Mouse (Mus musculus) MEL (cell line): Measurements from ENCODE around the gene Cela1. TPM values are rescaled to one million over a fixed set of nuclear protein-coding genes. Genes with fewer than 3 reads are reported as not detected.
A peak's percentile ranks its signal among the peaks of the same experiment; 100 is the strongest.

Source experiments
- DNase-seq: peaks from one replicate; pipeline ENCODE4 v3.0.0; 2011; ENCODE audit warnings: low read depth, low spot score
- H3K27ac ChIP-seq: 2 replicates; pipeline ENCODE4 v1.5.1; 2012; ENCODE audit warnings: low read depth, mild to moderate bottlenecking, control low read depth, low read length, moderate library complexity; ENCODE audit not compliant: control insufficient read depth
- H3K27me3 ChIP-seq, 2 experiments: fragments of 150-350 bp in 1 of 2; sonication (generic) in 1 of 2; 2 replicates each; pipeline ENCODE4 v1.6.1; 2012; ENCODE audit warnings: low read length in 2 of 2, mild to moderate bottlenecking in 2 of 2, improper control_type of control experiment in 1 of 2, moderate library complexity in 1 of 2; ENCODE audit not compliant: insufficient read depth in 2 of 2, control insufficient read depth in 1 of 2
- H3K36me3 ChIP-seq, 2 experiments: 2 replicates each; pipeline ENCODE4 v1.6.1; 2012 to 2014; ENCODE audit warnings: low read length in 2 of 2, improper control_type of control experiment in 1 of 2, inconsistent platforms in 1 of 2, mild to moderate bottlenecking in 1 of 2; ENCODE audit not compliant: insufficient read depth in 2 of 2, control insufficient read depth in 1 of 2
- H3K4me1 ChIP-seq, 2 experiments: fragments of 150-350 bp in 1 of 2; sonication (generic) in 1 of 2; 2 replicates each; pipeline ENCODE4 v1.6.1; 2012; ENCODE audit warnings: low read length in 2 of 2, improper control_type of control experiment in 1 of 2, mild to moderate bottlenecking in 1 of 2; ENCODE audit not compliant: insufficient read depth in 2 of 2, control insufficient read depth in 1 of 2
- H3K4me3 ChIP-seq, 2 experiments: fragments of 150-350 bp in 1 of 2; sonication (generic) in 1 of 2; 2 replicates each; pipeline ENCODE4 v1.5.1; 2012; ENCODE audit warnings: low read depth in 2 of 2, low read length in 2 of 2, mild to moderate bottlenecking in 2 of 2, moderate library complexity in 2 of 2, control low read depth in 1 of 2, improper control_type of control experiment in 1 of 2; ENCODE audit not compliant: control insufficient read depth in 1 of 2, insufficient read depth in 1 of 2
- H3K79me2 ChIP-seq: 2 replicates; pipeline ENCODE4 v1.6.1; 2012; ENCODE audit warnings: mild to moderate bottlenecking, low read length, moderate library complexity; ENCODE audit not compliant: control insufficient read depth, poor library complexity, insufficient read depth
- H3K9ac ChIP-seq: 2 replicates; pipeline ENCODE4 v1.6.1; 2012; ENCODE audit warnings: low read depth, mild to moderate bottlenecking, control low read depth, low read length, moderate library complexity; ENCODE audit not compliant: control insufficient read depth, poor library complexity, severe bottlenecking
- H3K9me3 ChIP-seq: fragments of 150-350 bp; sonication (generic); replicated peaks from 2 replicates; pipeline ENCODE4 v1.6.1; 2012; ENCODE audit warnings: mild to moderate bottlenecking, low read length, improper control_type of control experiment, moderate library complexity; ENCODE audit not compliant: insufficient read depth
- BHLHE40 ChIP-seq: IDR thresholded peaks from 2 replicates; pipeline ENCODE4 v1.6.1; 2012; ENCODE audit warnings: low read depth, mild to moderate bottlenecking, inconsistent platforms, low read length, improper control_type of control experiment, borderline replicate concordance
- CHD1 ChIP-seq: IDR thresholded peaks from 2 replicates; pipeline ENCODE4 v1.6.1; 2012; ENCODE audit warnings: low read depth, mild to moderate bottlenecking, inconsistent platforms, low read length, improper control_type of control experiment
- CTCF ChIP-seq, 3 experiments: IDR thresholded peaks in 2 of 3; conservative IDR thresholded peaks in 1 of 3; 2 replicates each; pipeline ENCODE4 v1.5.1; 2011 to 2012; ENCODE audit warnings: low read length in 3 of 3, low read depth in 2 of 3, mild to moderate bottlenecking in 2 of 3, improper control_type of control experiment in 1 of 3, inconsistent platforms in 1 of 3, mixed read lengths in 1 of 3, moderate library complexity in 1 of 3; ENCODE audit not compliant: control insufficient read depth in 1 of 3, insufficient read depth in 1 of 3, poor library complexity in 1 of 3, severe bottlenecking in 1 of 3
- E2F4 ChIP-seq: IDR thresholded peaks from 2 replicates; pipeline ENCODE4 v1.6.1; 2011; ENCODE audit warnings: low read depth, low read length, improper control_type of control experiment, borderline replicate concordance
- ELF1 ChIP-seq: IDR thresholded peaks from 2 replicates; pipeline ENCODE4 v1.6.1; 2014; ENCODE audit warnings: low read depth, mild to moderate bottlenecking, inconsistent platforms, low read length, improper control_type of control experiment, moderate library complexity
- ETS1 ChIP-seq: IDR thresholded peaks from 2 replicates; pipeline ENCODE4 v1.6.1; 2012; ENCODE audit warnings: low read depth, mild to moderate bottlenecking, inconsistent platforms, low read length, improper control_type of control experiment, moderate library complexity
- GABPA ChIP-seq: IDR thresholded peaks from 2 replicates; pipeline ENCODE4 v1.6.1; 2012; ENCODE audit warnings: low read depth, mild to moderate bottlenecking, inconsistent platforms, low read length, improper control_type of control experiment, moderate library complexity
- GATA1 ChIP-seq: IDR thresholded peaks from 2 replicates; pipeline ENCODE4 v1.6.1; 2011; ENCODE audit warnings: low read depth, low read length, improper control_type of control experiment
- HCFC1 ChIP-seq: IDR thresholded peaks from 2 replicates; pipeline ENCODE4 v1.6.1; 2012; ENCODE audit warnings: low read depth, mild to moderate bottlenecking, inconsistent platforms, low read length, improper control_type of control experiment, moderate library complexity
- JUND ChIP-seq: IDR thresholded peaks from 2 replicates; pipeline ENCODE4 v1.6.1; 2011; ENCODE audit warnings: low read depth, mild to moderate bottlenecking, improper control_type of control experiment, low read length
- MAFK ChIP-seq: IDR thresholded peaks from 2 replicates; pipeline ENCODE4 v1.6.1; 2011; ENCODE audit warnings: low read depth, mild to moderate bottlenecking, low read length, improper control_type of control experiment, borderline replicate concordance
- MAX ChIP-seq: IDR thresholded peaks from 2 replicates; pipeline ENCODE4 v1.6.1; 2011; ENCODE audit warnings: low read length, improper control_type of control experiment
- MEF2A ChIP-seq: IDR thresholded peaks from 2 replicates; pipeline ENCODE4 v1.6.1; 2014; ENCODE audit warnings: low read depth, mild to moderate bottlenecking, inconsistent platforms, low read length, improper control_type of control experiment; ENCODE audit not compliant: poor library complexity, insufficient replicate concordance, severe bottlenecking; ENCODE audit errors: extremely low read depth
- MYB ChIP-seq: IDR thresholded peaks from 2 replicates; pipeline ENCODE4 v1.6.1; 2011; ENCODE audit warnings: mild to moderate bottlenecking, low read depth, low read length, improper control_type of control experiment
- NELFE ChIP-seq: IDR thresholded peaks from 2 replicates; pipeline ENCODE4 v1.6.1; 2011; ENCODE audit warnings: low read depth, low read length, improper control_type of control experiment
- POLR2A ChIP-seq, 2 experiments: IDR thresholded peaks; 2 replicates each; pipeline ENCODE4 v1.6.1; 2011 to 2012; ENCODE audit warnings: low read length in 2 of 2, mild to moderate bottlenecking in 2 of 2, control low read depth in 1 of 2, improper control_type of control experiment in 1 of 2, low read depth in 1 of 2, moderate library complexity in 1 of 2; ENCODE audit not compliant: control insufficient read depth in 1 of 2, insufficient read depth in 1 of 2, poor library complexity in 1 of 2
- POLR2AphosphoS5 ChIP-seq: IDR thresholded peaks from 2 replicates; pipeline ENCODE4 v1.6.1; 2012; ENCODE audit warnings: low read depth, borderline replicate concordance, mild to moderate bottlenecking, inconsistent platforms, low read length, moderate library complexity, mixed read lengths
- RAD21 ChIP-seq: IDR thresholded peaks from 2 replicates; pipeline ENCODE4 v1.6.1; 2011; ENCODE audit warnings: mild to moderate bottlenecking, low read depth, low read length, improper control_type of control experiment
- RCOR1 ChIP-seq: IDR thresholded peaks from 2 replicates; pipeline ENCODE4 v1.6.1; 2012; ENCODE audit warnings: low read depth, mild to moderate bottlenecking, inconsistent platforms, low read length, improper control_type of control experiment
- SIN3A ChIP-seq: IDR thresholded peaks from 2 replicates; pipeline ENCODE4 v1.6.1; 2012; ENCODE audit warnings: low read length, improper control_type of control experiment, inconsistent platforms
- TBP ChIP-seq: IDR thresholded peaks from 2 replicates; pipeline ENCODE4 v1.8.0; 2011; ENCODE audit warnings: low read depth, low read length, improper control_type of control experiment
- TCF12 ChIP-seq: IDR thresholded peaks from 2 replicates; pipeline ENCODE4 v1.6.1; 2014; ENCODE audit warnings: low read depth, mild to moderate bottlenecking, inconsistent platforms, low read length, improper control_type of control experiment, moderate library complexity
- UBTF ChIP-seq: IDR thresholded peaks from 2 replicates; pipeline ENCODE4 v1.6.1; 2012; ENCODE audit warnings: low read depth, mild to moderate bottlenecking, inconsistent platforms, low read length, improper control_type of control experiment, moderate library complexity, borderline replicate concordance; ENCODE audit not compliant: insufficient read depth
- USF1 ChIP-seq: IDR thresholded peaks from 2 replicates; pipeline ENCODE4 v1.6.1; 2014; ENCODE audit warnings: low read depth, mild to moderate bottlenecking, inconsistent platforms, low read length, improper control_type of control experiment, moderate library complexity
- ZKSCAN1 ChIP-seq: IDR thresholded peaks from 2 replicates; pipeline ENCODE4 v1.6.1; 2012; ENCODE audit warnings: low read depth, mild to moderate bottlenecking, inconsistent platforms, low read length, improper control_type of control experiment, moderate library complexity
- ZMIZ1 ChIP-seq: IDR thresholded peaks from 2 replicates; pipeline ENCODE4 v1.6.1; 2012; ENCODE audit warnings: low read depth, mild to moderate bottlenecking, inconsistent platforms, low read length, improper control_type of control experiment, moderate library complexity
- ZNF384 ChIP-seq: IDR thresholded peaks from 2 replicates; pipeline ENCODE4 v1.6.1; 2012; ENCODE audit warnings: low read depth, mild to moderate bottlenecking, inconsistent platforms, low read length, improper control_type of control experiment
- polyA plus RNA-seq, 2 experiments: library from polyadenylated mRNA; stranded (reverse) in 1 of 2; unstranded in 1 of 2; fragments of >175 nt in 1 of 2; fragments of >200 nt in 1 of 2; gene quantifications; 2 replicates each; pipeline versions ENCODE4 v1.2.1 to v1.2.4; 2012; ENCODE audit warnings: low replicate concordance in 2 of 2, low read depth in 1 of 2; ENCODE audit not compliant: insufficient read length in 2 of 2, insufficient read depth in 1 of 2, missing spikeins in 1 of 2
- total RNA-seq: library from RNA; depleted of rRNA; stranded (reverse); fragments of 300-350 nt; gene quantifications from 2 replicates; pipeline ENCODE4 v1.2.3, GENCODE M21; 2012

Cela1 gene
- total and polyA plus RNA-seq, 3 experiments = 51.4 to 60.3 TPM; not detected in 1

DNA sequence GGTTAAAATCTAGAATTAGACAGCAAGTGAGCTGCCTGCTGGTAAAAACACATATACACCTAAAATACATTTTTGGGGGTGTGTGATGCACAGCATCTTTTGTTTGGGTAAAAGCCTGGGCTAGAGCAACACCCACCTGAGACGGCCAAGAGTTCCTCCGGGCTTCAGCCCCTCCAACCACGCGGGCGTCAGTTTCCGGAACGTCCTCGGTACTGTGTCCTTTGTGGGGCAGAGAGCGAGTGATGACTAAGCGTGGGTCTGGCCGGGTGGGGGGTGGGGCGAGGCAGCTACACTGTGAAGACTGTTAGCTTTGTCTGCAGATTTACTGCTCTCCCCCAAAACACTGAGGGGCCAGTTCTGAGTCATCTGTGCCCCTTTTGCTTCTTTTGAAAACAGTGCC lies 732 bp downstream of the Cela1 start (continued):
- TF ChIP-seq TBP (peak; percentile 73; the same call in 1 of the 2 replicates), POLR2AphosphoS5 (no peak)

DNA sequence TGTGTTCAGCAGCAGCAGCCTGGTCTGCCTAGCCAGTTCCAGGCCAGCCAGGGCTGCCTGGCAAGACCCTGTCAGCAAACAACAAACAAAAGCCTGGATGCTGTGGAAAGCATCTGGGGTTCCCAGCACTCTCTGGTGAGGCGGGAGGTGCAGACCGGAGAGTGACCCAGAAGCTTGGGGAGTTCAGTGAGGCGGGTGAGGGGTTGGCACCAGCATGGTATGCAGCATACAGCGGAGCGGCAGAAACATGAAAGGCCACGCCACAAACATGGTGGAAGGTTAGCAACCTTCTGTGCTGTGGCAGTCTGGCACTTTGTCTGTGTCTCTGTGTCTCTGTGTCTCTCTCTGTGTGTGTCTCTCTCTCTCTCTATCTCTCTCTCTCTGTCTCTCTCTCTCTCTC lies 1.3 kb downstream of the Cela1 start:
- Histone ChIP-seq H3K4me1 (peaks cover 23 to 35% of the 10 kb centered on the region in 2 experiments), H3K79me2 (peaks cover 6% of the 10 kb centered on the region), H3K27me3 (no peaks in the 10 kb centered on the region), H3K9me3 (no peaks in the 10 kb centered on the region), H3K36me3 (peaks cover 0 to 26% of the 10 kb centered on the region in 2 experiments; a peak in 2 of 4 replicates), H3K4me3 (peak overlapping the region; percentile 67 to 71), H3K9ac (peak overlapping the region; percentile 77), H3K27ac (peak overlapping the region; percentile 92)
- peak; percentile 82 for DNase-seq
- TF ChIP-seq ZMIZ1 (no peak), CHD1 (peak; percentile 70; the same call in 1 of the 2 replicates), POLR2A (IDR thresholded peaks at IDR 0.05; ENCODE audit: control insufficient read depth in 1 of 2, insufficient read depth in 1 of 2, low read depth in 1 of 2, low read length in 2 of 2, poor library complexity in 1 of 2) (peak in 1 of 2 experiments; percentile 10; a peak in 1 of 4 replicates), JUND (peak; percentile 87)

DNA sequence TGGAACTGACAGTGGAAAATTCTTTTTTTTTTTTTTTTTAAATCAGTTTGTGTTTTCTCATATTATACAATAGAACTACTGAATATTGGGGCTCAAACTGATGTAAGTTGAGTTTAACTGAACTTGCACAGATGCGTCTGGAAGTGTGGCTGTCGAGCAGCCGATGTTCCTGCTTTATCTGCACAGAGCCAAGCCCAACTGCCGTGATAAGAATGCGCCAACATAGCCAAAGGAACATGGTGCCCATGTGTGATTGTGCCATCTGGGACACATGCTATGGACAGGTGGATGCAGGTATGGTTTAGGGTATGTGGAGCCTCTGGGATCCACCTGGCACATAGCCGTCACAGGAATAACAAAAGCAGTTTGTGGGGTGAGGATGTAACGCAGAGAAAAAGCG lies 1.9 kb downstream of the Cela1 start:
- Histone ChIP-seq H3K36me3 (peaks cover 0 to 26% of the 10 kb centered on the region in 2 experiments; a peak in 2 of 4 replicates), H3K27ac (peak overlapping the region; percentile 92), H3K9me3 (no peaks in the 10 kb centered on the region), H3K4me1 (peaks cover 23 to 35% of the 10 kb centered on the region in 2 experiments), H3K27me3 (no peaks in the 10 kb centered on the region), H3K4me3 (peak overlapping the region; percentile 67 to 71), H3K79me2 (peaks cover 6% of the 10 kb centered on the region), H3K9ac (peak overlapping the region; percentile 77)
- peak; percentile 91 for DNase-seq
- TF ChIP-seq NELFE (peak; percentile 54; the same call in 1 of the 2 replicates), RCOR1 (peak; percentile 86), TCF12 (peak; percentile 100), ELF1 (peak; percentile 42; the same call in 1 of the 2 replicates), ZKSCAN1 (no peak), E2F4 (no peak), BHLHE40 (peak; percentile 83; the same call in 1 of the 2 replicates), GATA1 (peak; percentile 99), POLR2A (IDR thresholded peaks at IDR 0.05; ENCODE audit: control insufficient read depth in 1 of 2, insufficient read depth in 1 of 2, low read depth in 1 of 2, low read length in 2 of 2, poor library complexity in 1 of 2) (peak in 1 of 2 experiments; percentile 54; a peak in 1 of 4 replicates), USF1 (0 out of 2 replicates have a peak, but pooled peaks have one; percentile 36), JUND (0 out of 2 replicates have a peak, but pooled peaks have one; percentile 62), ETS1 (peak; percentile 97), UBTF (peak; percentile 71; the same call in 1 of the 2 replicates), MAFK (peak; percentile 75; the same call in 1 of the 2 replicates), CTCF (IDR thresholded peaks at IDR 0.05 in 2 of 3, conservative IDR thresholded peaks at IDR 0.05 in 1 of 3; ENCODE audit: control insufficient read depth in 1 of 3, insufficient read depth in 1 of 3, low read depth in 2 of 3, low read length in 3 of 3, poor library complexity in 1 of 3, severe bottlenecking in 1 of 3) (no peak; a peak in 1 of 6 replicates), GABPA (no peak), SIN3A (peak; percentile 93), MYB (peak; percentile 98), HCFC1 (peak; percentile 70), RAD21 (no peak), MAX (peak; percentile 95), ZNF384 (peak; percentile 71), TBP (peak; percentile 42; the same call in 1 of the 2 replicates), ZMIZ1 (peak; percentile 66; the same call in 1 of the 2 replicates), MEF2A (0 out of 2 replicates have a peak, but pooled peaks have one; percentile 56)
